Mouse (Mus musculus): ENCODE measurements around the gene Smurf2.
"Not testable (repeated sequence)": the region's sequence is repeated elsewhere in the genome, so short reads cannot be mapped to it uniquely, and the experiment has no call there.

Smurf2 gene

GRCm38 (mm10) chr11:106812410-106813136 lies 107.9 kb downstream of the Smurf2 start:
- DNase-seq (ENCODE audit: low read depth, low spot score), result no peak

DNA sequence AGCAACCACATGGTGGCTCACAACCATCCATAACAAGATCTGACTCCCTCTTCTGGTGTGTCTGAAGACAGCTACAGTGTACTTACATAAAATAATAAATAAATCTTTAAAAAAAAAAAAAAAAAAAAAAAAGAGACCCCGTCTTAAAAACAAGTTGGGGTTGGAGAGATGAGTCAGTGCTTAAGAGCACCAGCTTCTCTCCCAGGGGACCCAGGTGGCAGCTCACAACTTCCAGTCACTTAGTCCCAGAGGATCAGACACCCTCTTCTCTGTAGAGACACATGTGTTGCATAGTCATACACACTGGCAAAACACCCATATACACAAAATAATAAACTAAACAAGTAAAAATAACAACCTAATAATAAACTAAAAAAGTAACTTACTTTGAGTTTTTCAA lies 113.1 kb downstream of the Smurf2 start:
- DNase-seq (ENCODE audit: low read depth, low spot score), result not testable (repeated sequence)

DNA sequence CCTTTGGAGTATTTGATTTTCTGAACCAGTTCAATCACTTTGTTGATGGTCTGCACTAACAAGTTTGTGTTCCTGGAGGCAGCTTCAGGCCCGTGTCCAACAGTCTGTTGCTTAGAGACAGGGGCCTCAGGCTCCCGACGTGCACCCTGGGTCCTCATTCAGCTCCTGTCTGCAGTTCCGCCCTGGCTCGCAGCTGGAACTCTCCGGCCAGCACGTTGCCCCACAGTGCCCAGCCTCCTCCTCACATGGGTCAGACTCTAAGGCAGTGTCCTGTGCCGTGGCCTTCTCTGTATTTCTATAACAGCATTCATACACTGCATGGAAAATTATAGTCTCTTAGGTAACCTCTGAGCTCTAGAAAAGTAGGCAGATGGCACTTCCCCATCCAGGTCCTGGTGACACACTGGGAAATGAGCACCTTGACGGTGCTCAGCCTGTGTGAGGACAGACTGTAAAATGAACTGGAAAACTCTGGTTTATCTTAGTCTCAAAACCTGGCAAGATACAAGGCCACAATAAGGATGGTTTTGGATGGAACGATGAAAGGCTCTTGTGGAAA lies 118.4 kb downstream of the Smurf2 start:
- DNase-seq (ENCODE audit: low read depth, low spot score), result no peak

DNA sequence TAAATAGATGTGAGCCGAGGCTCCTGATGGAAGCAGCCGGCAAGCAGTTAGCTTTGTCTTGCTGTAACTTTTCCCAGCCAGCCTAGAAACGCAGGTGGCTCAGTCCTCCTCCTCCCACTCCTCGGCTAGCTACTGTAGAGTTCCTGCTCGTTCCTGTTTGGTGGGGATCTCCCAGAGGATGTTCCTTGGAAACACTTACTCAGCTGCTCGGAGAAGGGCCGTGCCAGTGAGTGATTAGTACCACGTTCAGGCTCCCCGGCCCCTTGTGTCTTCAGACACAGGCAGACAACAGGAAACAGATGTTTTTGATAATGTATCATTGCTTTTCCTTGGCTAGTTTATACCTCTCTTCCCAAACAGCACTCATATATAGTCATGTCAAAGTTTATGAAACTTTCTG lies 124.8 kb downstream of the Smurf2 start:
- no peak for DNase-seq (ENCODE audit: low read depth, low spot score)

- DNase-seq (ENCODE audit: low read depth, low spot score), result peak; percentile 48
These were observed 126.7 kb downstream of the Smurf2 start for GRCm38 (mm10) chr11:106793846-106794245.

DNA sequence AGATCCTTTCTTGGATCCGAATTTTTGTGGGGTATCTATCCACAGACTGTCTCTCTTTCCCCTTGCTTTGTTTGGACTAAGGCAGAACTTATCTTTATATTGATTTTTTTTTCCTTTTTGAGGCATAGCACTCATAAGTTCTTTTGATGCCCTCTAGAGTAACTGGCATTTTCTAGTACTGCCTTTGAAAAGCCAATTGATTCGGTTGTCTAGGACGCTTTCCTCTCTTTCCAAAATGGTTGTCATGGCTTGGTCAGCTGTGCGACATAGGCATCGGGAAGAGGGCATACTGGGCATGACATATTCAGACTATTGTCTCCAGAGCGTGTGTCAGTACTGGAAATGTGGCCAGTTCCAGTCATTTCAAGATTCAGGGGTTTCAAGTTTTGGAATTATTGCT lies 130.9 kb downstream of the Smurf2 start:
- no peak for DNase-seq (ENCODE audit: low read depth, low spot score)

DNA sequence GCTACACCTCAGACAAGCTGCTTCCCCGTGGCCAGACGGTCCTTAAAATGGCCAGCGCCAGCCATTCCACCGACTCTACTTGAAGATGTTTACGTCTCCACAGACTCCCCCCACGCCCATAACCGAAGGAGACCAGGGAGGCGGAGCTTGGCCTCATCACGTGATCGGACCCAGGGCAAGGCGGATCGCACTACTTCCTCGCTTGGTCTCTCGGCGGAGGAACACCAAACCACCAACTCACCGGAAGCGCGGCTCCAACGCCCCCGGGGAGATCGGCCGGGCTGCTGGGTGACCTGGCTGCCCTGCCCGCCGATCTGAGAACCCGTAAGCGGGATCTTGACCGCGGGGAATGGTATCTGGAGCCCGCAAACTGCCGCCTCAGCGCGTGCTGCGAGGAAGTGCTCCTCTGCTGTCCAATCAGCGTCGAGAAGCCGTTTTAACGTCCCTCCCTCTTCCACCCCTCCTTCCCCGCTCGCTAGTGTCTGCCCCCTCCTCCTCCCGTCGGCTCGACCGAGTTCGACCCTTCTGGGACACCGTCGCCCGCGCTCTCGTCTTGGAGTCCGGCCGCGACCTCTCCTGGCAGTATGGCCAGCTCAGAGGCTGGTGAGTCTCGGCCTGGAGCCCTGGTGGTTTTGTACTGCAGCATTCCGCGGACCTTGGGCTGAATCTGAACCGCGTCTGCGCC lies 131.6 kb downstream of the Smurf2 start, which contains the start of the genes Ddx5 and Cep95:
Gene Ddx5 (minus strand): TSS at position 411 of the 685 bp plus-strand sequence.
Gene Cep95 (plus strand): TSS at position 478 of the 685 bp plus-strand sequence.
- DNase-seq (ENCODE audit: low read depth, low spot score), result peak; percentile 99

GRCm38 (mm10) chr11:106788026-106788774 lies 132.3 kb downstream of the Smurf2 start:
- DNase-seq (ENCODE audit: low read depth, low spot score), result peak; percentile 96

- peak; percentile 81 for DNase-seq (ENCODE audit: low read depth, low spot score)
These were observed 133.1 kb downstream of the Smurf2 start for GRCm38 (mm10) chr11:106787131-106788025.

DNA sequence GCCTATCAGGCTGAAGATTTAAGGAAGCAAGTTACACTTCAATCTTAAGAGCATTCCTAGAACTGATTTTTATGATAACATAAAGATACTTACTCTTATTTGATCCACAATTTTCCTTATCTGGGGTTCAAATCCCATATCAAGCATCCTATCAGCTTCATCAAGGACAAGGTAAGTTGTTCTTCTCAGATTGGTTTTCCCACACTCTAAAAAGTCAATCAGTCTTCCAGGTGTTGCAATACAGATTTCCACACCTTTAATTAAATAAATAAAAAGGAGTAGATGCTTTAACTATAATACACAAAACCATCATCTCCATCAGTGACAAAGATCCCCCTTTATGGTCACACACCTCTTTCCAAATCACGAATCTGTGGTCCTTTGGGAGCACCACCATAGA lies 135.5 kb downstream of the Smurf2 start:
- DNase-seq (ENCODE audit: low read depth, low spot score), result no peak

DNA sequence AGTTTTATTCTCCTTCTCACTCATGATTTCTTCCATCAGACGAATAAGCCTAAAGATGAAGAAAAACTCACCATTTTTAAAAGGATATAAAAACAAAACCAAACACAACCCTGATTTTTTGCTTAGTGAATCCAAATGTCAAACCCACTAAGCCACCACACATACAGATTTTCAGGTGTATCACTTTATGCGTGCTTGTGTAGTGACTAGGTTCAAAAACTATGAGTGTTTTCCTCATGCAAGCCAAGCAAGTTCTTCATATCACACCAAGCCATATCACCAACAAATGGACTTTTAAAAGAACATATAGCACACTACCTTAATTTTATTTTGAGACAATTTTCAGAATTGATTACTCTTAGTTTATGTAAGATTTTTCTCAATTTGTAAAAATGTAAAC lies 136.0 kb downstream of the Smurf2 start:
- DNase-seq (ENCODE audit: low read depth, low spot score), result no peak

- no peak for DNase-seq (ENCODE audit: low read depth, low spot score)
These were observed 137.4 kb downstream of the Smurf2 start for GRCm38 (mm10) chr11:106782841-106783764.

DNA sequence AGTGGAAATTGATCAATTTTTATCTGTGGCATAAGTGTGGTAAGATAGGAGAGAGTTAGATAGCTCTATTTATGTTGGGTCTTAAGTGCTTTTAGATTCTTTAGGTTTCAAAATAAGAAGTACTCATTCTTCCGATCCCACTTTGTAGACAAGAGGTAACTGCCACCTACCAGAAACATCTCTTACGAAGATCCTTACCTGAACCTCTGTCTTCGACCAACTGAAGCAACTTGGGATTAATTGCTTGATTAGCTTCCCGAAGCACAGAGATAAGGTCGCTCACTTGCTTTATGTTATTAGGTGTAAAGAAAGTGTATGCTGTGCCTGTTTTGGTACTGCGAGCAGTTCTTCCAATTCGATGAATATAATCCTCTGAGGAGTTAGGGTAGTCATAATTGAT lies 138.2 kb downstream of the Smurf2 start:
- DNase-seq (ENCODE audit: low read depth, low spot score), result not testable (repeated sequence)

DNA sequence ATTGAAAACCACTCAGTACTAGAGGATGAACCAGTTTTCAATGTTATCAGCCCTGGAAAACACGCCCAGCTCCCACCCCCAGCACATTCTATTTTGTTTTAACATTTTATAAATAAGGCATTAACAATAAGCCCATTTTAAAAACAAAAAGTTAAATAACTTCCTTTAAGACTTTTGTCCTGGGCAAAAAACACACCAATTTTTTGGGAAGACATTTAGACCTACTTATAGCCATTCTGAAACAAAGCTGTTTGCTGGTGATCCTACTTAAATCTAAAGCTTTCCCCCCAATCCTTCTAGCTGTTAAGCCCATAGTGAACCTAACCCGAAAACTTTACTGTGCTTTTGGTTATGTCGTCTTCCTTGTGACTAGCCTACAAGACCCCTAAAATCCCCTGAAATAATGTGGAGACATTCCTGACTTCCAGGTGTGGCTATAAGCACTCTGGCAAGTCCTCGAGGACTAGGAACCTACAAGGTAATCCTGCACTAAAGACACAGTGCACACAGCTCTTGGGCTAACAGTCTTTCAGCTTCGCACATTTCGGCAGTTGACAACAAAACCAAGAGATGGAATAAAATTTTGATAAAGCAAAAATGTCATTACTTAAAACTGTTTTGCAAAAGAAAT lies 139.8 kb downstream of the Smurf2 start:
- no peak for DNase-seq (ENCODE audit: low read depth, low spot score)

- no peak for DNase-seq (ENCODE audit: low read depth, low spot score)
These were observed 140.5 kb downstream of the Smurf2 start for GRCm38 (mm10) chr11:106780089-106780425.

- peak; percentile 94 for DNase-seq (ENCODE audit: low read depth, low spot score)
These were observed 141.0 kb downstream of the Smurf2 start, which contains the start of gene Polg2 for GRCm38 (mm10) chr11:106779388-106780088. TSS of gene Polg2 (minus strand) at chr11:106779537.

GRCm38 (mm10) chr11:106778589-106779387 lies 141.7 kb downstream of the Smurf2 start:
- DNase-seq (ENCODE audit: low read depth, low spot score), result no peak

DNA sequence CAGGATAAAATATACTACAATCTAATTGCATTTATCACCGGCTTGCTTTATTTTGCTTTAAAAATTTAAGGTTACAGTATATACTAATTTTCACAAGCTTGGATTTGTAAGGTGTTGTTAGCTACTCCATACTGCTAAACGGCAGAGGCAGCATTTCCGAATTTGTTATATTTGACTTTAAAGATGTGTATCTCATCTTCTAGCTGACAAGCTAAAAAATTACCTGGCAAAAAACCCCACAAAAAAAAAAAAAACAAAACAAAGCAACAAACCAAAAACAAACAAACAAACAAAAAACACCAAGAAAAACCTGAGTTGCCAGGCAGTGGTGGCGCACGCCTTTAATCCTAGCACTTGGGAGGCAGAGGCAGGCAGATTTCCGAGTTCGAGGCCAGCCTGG lies 142.4 kb downstream of the Smurf2 start:
- no peak for DNase-seq (ENCODE audit: low read depth, low spot score)
